Mouse (Mus musculus): ENCODE data around the gene 2010111I01Rik. TPM values are rescaled to one million over a fixed set of nuclear protein-coding genes. Genes with fewer than 3 reads are reported as not detected.

The 2010111I01Rik gene
- polyA plus RNA-seq, 1 experiment = 123 TPM

DNA sequence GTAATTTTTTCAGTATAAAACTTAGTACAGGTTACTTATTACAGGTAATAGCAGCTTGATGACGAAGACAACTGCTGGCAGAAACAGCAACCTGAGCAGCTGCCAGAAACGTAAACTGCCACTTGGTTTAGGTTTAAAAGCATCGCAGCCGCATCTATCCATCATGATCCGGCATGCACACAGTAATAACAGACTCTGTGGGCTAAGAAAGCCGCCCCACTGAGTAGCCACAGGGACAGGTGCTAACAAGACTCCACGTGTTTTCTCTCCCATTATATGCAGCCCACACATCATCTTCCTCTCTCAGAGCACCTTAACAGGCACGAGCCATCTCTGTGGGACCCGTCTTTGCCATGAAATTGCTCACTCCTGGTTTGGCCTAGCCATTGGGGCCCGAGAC is 191.6 kb downstream of the 2010111I01Rik start:
- H3K4me1 ChIP-seq (ENCODE audit: control insufficient read depth, insufficient read depth, low read length) = peaks cover 32% of the 10 kb centered on the region
- TF ChIP-seq POLR2A (IDR thresholded peaks at IDR 0.05; ENCODE audit: borderline replicate concordance, low read depth, low read length) (no peak), CTCF (IDR thresholded peaks at IDR 0.05; ENCODE audit: low read depth, low read length) (no peak)
- no peak overlapping the region for H3K4me3 ChIP-seq (ENCODE audit: insufficient read depth, low read length)
- H3K27ac ChIP-seq (ENCODE audit: insufficient read depth, low read depth, low read length) = no peak overlapping the region

DNA sequence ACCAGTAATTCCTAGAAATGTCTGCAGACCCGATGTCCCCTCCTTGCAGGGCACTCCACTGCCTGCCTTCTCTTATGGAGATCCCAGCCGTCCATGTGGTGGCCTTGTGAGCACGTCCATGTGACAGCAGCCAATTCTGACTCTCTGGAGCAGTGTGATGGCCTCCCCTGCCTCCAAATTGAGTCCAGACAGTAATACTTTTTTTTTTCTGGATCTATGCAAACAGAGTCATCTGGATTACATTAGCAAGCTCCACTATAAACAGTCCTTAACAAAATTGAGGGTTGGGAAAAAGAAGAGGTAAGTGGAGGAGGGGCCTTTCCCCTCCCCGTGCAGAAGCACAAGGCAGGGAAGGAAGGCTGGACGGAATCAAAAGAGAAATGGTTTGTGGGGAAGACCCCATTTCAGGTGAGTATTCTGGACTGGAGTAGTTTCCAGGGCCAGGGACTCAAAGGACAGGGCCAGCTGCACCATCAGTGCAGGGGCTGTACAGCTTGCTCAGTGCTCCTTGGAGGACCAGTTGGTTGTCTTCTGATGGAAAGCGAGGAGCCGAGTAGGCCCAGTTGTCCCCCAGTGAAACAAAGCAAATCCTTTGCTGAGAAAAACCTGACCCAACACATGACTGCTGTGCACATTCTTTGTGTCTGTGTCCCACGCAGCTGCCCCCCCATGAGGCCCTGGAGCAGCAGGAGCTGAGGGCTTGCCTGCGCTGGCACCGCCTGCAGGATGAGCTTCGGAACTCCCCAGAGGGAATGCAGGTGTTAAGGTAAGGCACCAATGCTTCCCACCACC is 205.8 kb downstream of the 2010111I01Rik start:
- H3K4me3 ChIP-seq (ENCODE audit: insufficient read depth, low read length) = no peak overlapping the region
- no peak overlapping the region for H3K27ac ChIP-seq (ENCODE audit: insufficient read depth, low read depth, low read length)
- TF ChIP-seq CTCF (IDR thresholded peaks at IDR 0.05; ENCODE audit: low read depth, low read length) = no peak
- TF ChIP-seq POLR2A (IDR thresholded peaks at IDR 0.05; ENCODE audit: borderline replicate concordance, low read depth, low read length) = no peak

GRCm38 (mm10) chr13:63171347-63172096 is 206.8 kb downstream of the 2010111I01Rik start:
- TF ChIP-seq CTCF (IDR thresholded peaks at IDR 0.05; ENCODE audit: low read depth, low read length) = no peak
- no peak for TF ChIP-seq POLR2A (IDR thresholded peaks at IDR 0.05; ENCODE audit: borderline replicate concordance, low read depth, low read length)
- Histone ChIP-seq H3K4me1 (ENCODE audit: control insufficient read depth, insufficient read depth, low read length) (peaks cover 14% of the 10 kb centered on the region), H3K4me3 (ENCODE audit: insufficient read depth, low read length) (no peak overlapping the region), H3K27ac (ENCODE audit: insufficient read depth, low read depth, low read length) (no peak overlapping the region)

More for the DNA sequence above, 205.8 kb downstream of the 2010111I01Rik start:
- peaks cover 4% of the 10 kb centered on the region for H3K4me1 ChIP-seq (ENCODE audit: control insufficient read depth, insufficient read depth, low read length)

- H3K27ac ChIP-seq (ENCODE audit: insufficient read depth, low read depth, low read length) = no peak overlapping the region
- TF ChIP-seq CTCF (IDR thresholded peaks at IDR 0.05; ENCODE audit: low read depth, low read length) = no peak
- no peak for TF ChIP-seq POLR2A (IDR thresholded peaks at IDR 0.05; ENCODE audit: borderline replicate concordance, low read depth, low read length)
- no peak overlapping the region for H3K4me3 ChIP-seq (ENCODE audit: insufficient read depth, low read length)
- peaks cover 20% of the 10 kb centered on the region for H3K4me1 ChIP-seq (ENCODE audit: control insufficient read depth, insufficient read depth, low read length)
Measured at GRCm38 (mm10) chr13:63172097-63172445, 207.4 kb downstream of the 2010111I01Rik start.

GRCm38 (mm10) chr13:63174252-63175020 is 209.7 kb downstream of the 2010111I01Rik start:
- TF ChIP-seq CTCF (IDR thresholded peaks at IDR 0.05; ENCODE audit: low read depth, low read length) (no peak), POLR2A (IDR thresholded peaks at IDR 0.05; ENCODE audit: borderline replicate concordance, low read depth, low read length) (no peak)
- no peak overlapping the region for H3K4me3 ChIP-seq (ENCODE audit: insufficient read depth, low read length)
- peaks cover 19% of the 10 kb centered on the region for H3K4me1 ChIP-seq (ENCODE audit: control insufficient read depth, insufficient read depth, low read length)
- H3K27ac ChIP-seq (ENCODE audit: insufficient read depth, low read depth, low read length) = no peak overlapping the region

- Histone ChIP-seq H3K4me1 (ENCODE audit: control insufficient read depth, insufficient read depth, low read length) (peaks cover 23% of the 10 kb centered on the region), H3K27ac (ENCODE audit: insufficient read depth, low read depth, low read length) (no peak overlapping the region), H3K4me3 (ENCODE audit: insufficient read depth, low read length) (no peak overlapping the region)
- TF ChIP-seq CTCF (IDR thresholded peaks at IDR 0.05; ENCODE audit: low read depth, low read length) = no peak
- no peak for TF ChIP-seq POLR2A (IDR thresholded peaks at IDR 0.05; ENCODE audit: borderline replicate concordance, low read depth, low read length)
Measured at GRCm38 (mm10) chr13:63176131-63176530, 211.4 kb downstream of the 2010111I01Rik start.

- H3K4me3 ChIP-seq (ENCODE audit: insufficient read depth, low read length) = no peak overlapping the region
- no peak overlapping the region for H3K27ac ChIP-seq (ENCODE audit: insufficient read depth, low read depth, low read length)
- H3K4me1 ChIP-seq (ENCODE audit: control insufficient read depth, insufficient read depth, low read length) = peaks cover 23% of the 10 kb centered on the region
- TF ChIP-seq CTCF (IDR thresholded peaks at IDR 0.05; ENCODE audit: low read depth, low read length) (no peak), POLR2A (IDR thresholded peaks at IDR 0.05; ENCODE audit: borderline replicate concordance, low read depth, low read length) (no peak)
Measured at GRCm38 (mm10) chr13:63177232-63177631, 212.5 kb downstream of the 2010111I01Rik start.

DNA sequence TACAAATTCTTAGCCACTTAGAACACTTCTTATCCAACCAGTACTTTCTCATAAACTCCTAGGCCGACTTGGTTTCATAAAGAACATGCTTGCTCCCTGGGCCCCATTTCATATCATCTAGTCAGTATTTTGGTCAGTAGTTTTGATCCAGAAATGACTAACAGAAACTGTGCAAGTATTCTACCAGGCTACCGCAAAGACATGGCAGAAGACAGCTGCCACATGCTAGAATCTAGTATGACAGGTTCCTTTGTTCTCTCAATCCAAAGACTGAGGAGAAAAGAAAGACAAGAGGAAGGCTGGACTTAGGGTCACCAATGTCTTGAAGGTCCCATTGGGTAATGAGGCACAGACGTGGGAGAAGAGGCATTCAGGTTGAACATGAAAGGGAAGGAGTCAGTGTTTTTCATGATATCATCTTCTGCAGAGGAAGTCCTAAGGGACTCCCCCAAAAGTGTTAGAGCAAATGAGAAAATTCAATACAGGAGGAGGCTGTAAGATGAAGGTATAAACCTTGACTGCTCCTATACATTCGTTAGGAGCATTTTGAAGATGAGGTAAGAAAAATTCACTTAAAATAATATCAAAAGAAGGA is 216.0 kb downstream of the 2010111I01Rik start:
- TF ChIP-seq CTCF (IDR thresholded peaks at IDR 0.05; ENCODE audit: low read depth, low read length) (no peak), POLR2A (IDR thresholded peaks at IDR 0.05; ENCODE audit: borderline replicate concordance, low read depth, low read length) (no peak)
- Histone ChIP-seq H3K27ac (ENCODE audit: insufficient read depth, low read depth, low read length) (no peak overlapping the region), H3K4me1 (ENCODE audit: control insufficient read depth, insufficient read depth, low read length) (peaks cover 22% of the 10 kb centered on the region), H3K4me3 (ENCODE audit: insufficient read depth, low read length) (no peak overlapping the region)

DNA sequence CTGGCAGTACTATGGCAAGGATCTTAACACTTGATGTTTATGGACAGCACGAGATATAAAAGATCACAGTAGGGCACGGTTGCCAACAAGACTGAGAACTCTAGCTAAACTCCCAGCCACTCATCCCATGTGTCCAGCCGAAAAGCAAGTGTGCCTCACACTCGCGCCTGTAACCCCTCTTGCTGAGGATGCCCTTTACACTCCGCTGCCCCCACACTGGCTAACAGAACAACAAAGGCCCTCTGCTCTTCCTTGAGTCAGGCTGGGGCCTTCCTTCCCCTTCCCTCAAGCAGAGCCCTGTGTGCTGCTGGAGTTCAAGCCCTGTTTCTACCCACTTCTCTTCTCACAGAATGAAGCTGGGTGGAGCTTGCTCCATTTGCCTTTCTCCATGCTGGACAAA is 220.3 kb downstream of the 2010111I01Rik start:
- Histone ChIP-seq H3K4me1 (ENCODE audit: control insufficient read depth, insufficient read depth, low read length) (peaks cover 26% of the 10 kb centered on the region), H3K27ac (ENCODE audit: insufficient read depth, low read depth, low read length) (no peak overlapping the region)
- TF ChIP-seq CTCF (IDR thresholded peaks at IDR 0.05; ENCODE audit: low read depth, low read length) (no peak), POLR2A (IDR thresholded peaks at IDR 0.05; ENCODE audit: borderline replicate concordance, low read depth, low read length) (no peak)

More for the DNA sequence above, 220.3 kb downstream of the 2010111I01Rik start:
- H3K4me3 ChIP-seq (ENCODE audit: insufficient read depth, low read length) = no peak overlapping the region

All from bone marrow macrophage, adult 2 months (primary cell).